8 mouse cellular contexts compared by ENCODE assay signal in the genomic region with DNA sequence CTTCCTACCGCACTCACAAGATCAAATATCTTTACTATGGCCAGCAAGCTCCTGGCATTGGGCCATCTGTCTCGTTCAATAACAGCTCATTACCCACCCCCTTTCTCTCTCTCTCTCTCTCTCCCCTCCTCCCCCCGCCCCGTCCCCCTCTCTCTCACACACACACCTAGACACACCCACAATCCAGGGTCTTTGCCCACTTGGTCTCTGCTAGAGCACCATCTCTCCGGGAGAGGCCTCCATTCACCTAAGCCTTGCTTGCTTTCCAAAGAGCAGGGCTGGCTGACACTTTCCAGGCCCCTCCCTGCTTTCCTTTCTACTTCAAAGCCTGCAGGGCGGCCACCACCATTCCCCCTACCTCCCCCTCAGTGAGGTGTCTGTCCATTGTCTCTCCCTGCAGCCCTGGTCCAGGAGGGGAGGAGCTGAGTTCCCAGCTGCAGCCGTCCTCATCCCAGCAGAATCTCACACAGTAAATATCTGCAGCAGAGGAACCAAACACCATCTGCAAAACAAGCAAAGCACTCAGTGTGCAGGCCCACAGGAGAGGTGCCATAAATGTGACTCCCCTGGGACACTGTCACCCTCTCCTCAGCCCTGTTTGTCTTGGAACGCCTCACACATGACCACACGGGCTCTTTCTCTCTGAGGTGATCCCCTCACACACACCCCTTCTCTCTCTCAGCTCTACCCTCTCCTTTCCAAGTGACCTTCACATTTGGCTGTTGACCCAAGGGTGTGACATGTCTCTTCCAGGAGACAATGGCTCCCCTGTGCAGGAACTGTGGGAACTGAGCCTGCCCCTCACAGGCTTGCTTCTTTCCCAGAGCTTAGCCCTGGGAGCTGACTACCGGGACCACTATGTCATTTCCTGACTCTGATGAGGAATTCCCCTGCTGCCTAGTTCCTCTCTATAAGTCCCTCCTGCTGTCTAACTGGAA. TPM values are rescaled to one million over a fixed set of nuclear protein-coding genes. Genes with fewer than 3 reads are reported as not detected.
DNase-seq lines count a peak whose midpoint lies in the region; ATAC-seq lines count a peak whose summit lies in the region.

No protein-coding gene starts in this region.

- peaks cover 35% of the 10 kb centered on the region for H3K4me1 ChIP-seq in intestine, embryonic 16.5 days (ENCODE audit: control insufficient read depth, insufficient read depth, low read length)
- H3K4me1 ChIP-seq in stomach, embryonic 16.5 days (ENCODE audit: control insufficient read depth, insufficient read depth, low read length): peaks cover 31% of the 10 kb centered on the region

- no peaks in the 10 kb centered on the region for H3K36me3 ChIP-seq in intestine, embryonic 16.5 days (ENCODE audit: control insufficient read depth, insufficient read depth, low read length)
- no peaks in the 10 kb centered on the region for H3K36me3 ChIP-seq in stomach, embryonic 16.5 days (ENCODE audit: control insufficient read depth, insufficient read depth, low read length)

- peak; percentile 63 to 71 for DNase-seq in spleen, postnatal 36 days (ENCODE audit: low spot score in 2 of 2)
- DNase-seq in spleen, adult 12 weeks (ENCODE audit: low spot score): no peak
- peak; percentile 71 for DNase-seq in forelimb bud, embryonic 11.5 days (ENCODE audit: low read depth, low spot score)
- DNase-seq in lung, postnatal 36 days: peak; percentile 55
- no peak for DNase-seq in cerebellum, adult 9-10 months
- DNase-seq in left cerebral cortex, postnatal 36 days (ENCODE audit: low spot score in 2 of 2): no peak

- no peak overlapping the region for H3K4me3 ChIP-seq in intestine, embryonic 16.5 days (ENCODE audit: low read length)
- H3K4me3 ChIP-seq in stomach, embryonic 16.5 days (replicated peaks; ENCODE audit: low read length): no peak overlapping the region

- peak overlapping the region; percentile 51; the same call in 1 of the 2 replicates for H3K9ac ChIP-seq in intestine, embryonic 16.5 days (ENCODE audit: low read depth, low read length)
- peak overlapping the region; percentile 19; the same call in 1 of the 2 replicates for H3K9ac ChIP-seq in stomach, embryonic 16.5 days (ENCODE audit: low read length)

- peak overlapping the region; percentile 87 for H3K27ac ChIP-seq in intestine, embryonic 16.5 days (ENCODE audit: low read length)
- H3K27ac ChIP-seq in stomach, embryonic 16.5 days (ENCODE audit: low read length): peak overlapping the region; percentile 68

- intact Hi-C loops in left cerebral cortex, postnatal 36 days (cut with DNase I): no loop called here

- H3K27me3 ChIP-seq in intestine, embryonic 16.5 days (replicated peaks; ENCODE audit: control insufficient read depth, insufficient read depth, low read length): no peaks in the 10 kb centered on the region
- no peaks in the 10 kb centered on the region for H3K27me3 ChIP-seq in stomach, embryonic 16.5 days (ENCODE audit: control insufficient read depth, insufficient read depth, low read length)

- peak; percentile 59 for ATAC-seq in intestine, embryonic 16.5 days
- peak; percentile 75 for ATAC-seq in stomach, embryonic 16.5 days (ENCODE audit: insufficient read depth, low FRiP score)

- 10% methylated on average over 10 of the region's 10 CpGs for WGBS in intestine, embryonic 16.5 days
- 15% methylated on average over 10 of the region's 10 CpGs for WGBS in stomach, embryonic 16.5 days

- peak overlapping the region; percentile 25; the same call in 1 of the 2 replicates for H3K4me2 ChIP-seq in intestine, embryonic 16.5 days (ENCODE audit: low read depth, low read length)
- H3K4me2 ChIP-seq in stomach, embryonic 16.5 days (ENCODE audit: low read depth, low read length): no peak overlapping the region

- H3K9me3 ChIP-seq in intestine, embryonic 16.5 days (ENCODE audit: control insufficient read depth, low read length): no peaks in the 10 kb centered on the region
- H3K9me3 ChIP-seq in stomach, embryonic 16.5 days (replicated peaks; ENCODE audit: control insufficient read depth, low read length): no peaks in the 10 kb centered on the region

RNA-seq across cellular contexts. Expression of gene Fgr, which starts 14.9 kb away (rescaled TPM):
- polyA plus RNA-seq in intestine, embryonic 16.5 days (2015; fragmentation: Nextera tagmentation; extraction: Ambion mirVana): 3.1 and 3.5 TPM in 2 replicates
- 1.2 and 1.8 TPM in 2 replicates for polyA plus RNA-seq in stomach, embryonic 16.5 days (2015; fragmentation: Nextera tagmentation; extraction: Ambion mirVana)
- under 1 TPM in 1 of 2 experiments, not detected in 1; 0.17 TPM for total RNA-seq in left cerebral cortex, postnatal 36 days (2021)

RNA-seq across cellular contexts. Expression of gene Fam76a, which starts 36.7 kb away (rescaled TPM):
- polyA plus RNA-seq in intestine, embryonic 16.5 days (2015; fragmentation: Nextera tagmentation; extraction: Ambion mirVana): 40.5 and 45.6 TPM in 2 replicates
- polyA plus RNA-seq in stomach, embryonic 16.5 days (2015; fragmentation: Nextera tagmentation; extraction: Ambion mirVana): 31.9 and 34.0 TPM in 2 replicates
- 10 to 100 TPM; 49.9 to 57.7 TPM for total RNA-seq in left cerebral cortex, postnatal 36 days (2021)

RNA-seq across cellular contexts. Expression of gene Ahdc1, which starts 52.0 kb away (rescaled TPM):
- 5.3 and 5.7 TPM in 2 replicates for polyA plus RNA-seq in intestine, embryonic 16.5 days (2015; fragmentation: Nextera tagmentation; extraction: Ambion mirVana)
- polyA plus RNA-seq in stomach, embryonic 16.5 days (2015; fragmentation: Nextera tagmentation; extraction: Ambion mirVana): 4.9 and 7.1 TPM in 2 replicates
- 100 to 1,000 TPM in 1 of 2 experiments, 10 to 100 TPM in 1; 91.3 to 110 TPM for total RNA-seq in left cerebral cortex, postnatal 36 days (2021)

Comparison
In these comparisons a context has a peak if more than half of its experiments do, and no peak if none do; other contexts are left out.
1. DNase-seq: peak in spleen, postnatal 36 days (2 of 2), forelimb bud, embryonic 11.5 days (single experiment) and lung, postnatal 36 days (single experiment); none in spleen, adult 12 weeks (single experiment), cerebellum, adult 9-10 months (single experiment) and left cerebral cortex, postnatal 36 days (0 of 2).